Mouse (Mus musculus) E14TG2a.4 (cell line): Measurements from ENCODE around the gene Rpl36a-ps1.
A peak's percentile ranks its signal among the peaks of the same experiment; 100 is the strongest.
"Not testable (repeated sequence)": the region's sequence is repeated elsewhere in the genome, so short reads cannot be mapped to it uniquely, and the experiment has no call there.

Experiments used
- H3K27me3 ChIP-seq: 2 replicates; pipeline ENCODE4 v1.6.1; 2014; ENCODE audit warnings: low read length, control low read depth; ENCODE audit not compliant: insufficient read depth
- H3K36me3 ChIP-seq: 2 replicates; pipeline ENCODE4 v1.6.1; 2014; ENCODE audit warnings: low read length, control low read depth; ENCODE audit not compliant: insufficient read depth
- H3K4me1 ChIP-seq: replicated peaks from 2 replicates; pipeline ENCODE4 v1.6.1; 2014; ENCODE audit warnings: low read depth, low read length, control low read depth
- H3K4me3 ChIP-seq: replicated peaks from 2 replicates; pipeline ENCODE4 v1.5.1; 2014; ENCODE audit warnings: mild to moderate bottlenecking, low read length
- H3K9me3 ChIP-seq: 2 replicates; pipeline ENCODE4 v1.6.1; 2014; ENCODE audit warnings: low read length, control low read depth
- CTCF ChIP-seq: conservative IDR thresholded peaks from 2 replicates; pipeline ENCODE4 v1.5.1; 2014; ENCODE audit warnings: low read length
- NANOG ChIP-seq: IDR thresholded peaks from 2 replicates; pipeline ENCODE4 v1.6.1; 2014; ENCODE audit warnings: borderline replicate concordance, low read length, mixed read lengths
- POU5F1 ChIP-seq: IDR thresholded peaks from 2 replicates; pipeline ENCODE4 v1.6.1; 2014; ENCODE audit warnings: low read length, borderline replicate concordance

Gene Rpl36a-ps1

GRCm38 (mm10) chr14:98994218-98994617, at the start of gene Rpl36a-ps1:
TSS of gene Rpl36a-ps1 (minus strand) at chr14:98994318.
- H3K4me3 ChIP-seq: no peak within 1 kb of the TSS
- TF ChIP-seq POU5F1: no peak
- no peak for TF ChIP-seq CTCF
- TF ChIP-seq NANOG: no peak
- no peaks in the 10 kb centered on the region for H3K9me3 ChIP-seq
- H3K27me3 ChIP-seq: no peaks in the 10 kb centered on the region
- no peaks in the 10 kb centered on the region for H3K36me3 ChIP-seq
- H3K4me1 ChIP-seq: peaks cover 7% of the 10 kb centered on the region

- peak overlapping the region; percentile 99 for H3K4me3 ChIP-seq
- no peaks in the 10 kb centered on the region for H3K27me3 ChIP-seq
- H3K9me3 ChIP-seq: no peaks in the 10 kb centered on the region
- H3K4me1 ChIP-seq: peaks cover 78% of the 10 kb centered on the region
- TF ChIP-seq POU5F1 (no peak), NANOG (no peak), CTCF (no peak)
- H3K36me3 ChIP-seq: peaks cover 17% of the 10 kb centered on the region
Observed at GRCm38 (mm10) chr14:99043499-99043898, 49.4 kb upstream of the Rpl36a-ps1 start.

- Histone ChIP-seq H3K36me3 (peaks cover 20% of the 10 kb centered on the region), H3K9me3 (no peaks in the 10 kb centered on the region), H3K4me3 (0 out of 2 replicates have a peak overlapping the region, but pooled peaks have one; percentile 13), H3K27me3 (no peaks in the 10 kb centered on the region), H3K4me1 (peaks cover 78% of the 10 kb centered on the region)
- TF ChIP-seq NANOG (no peak), POU5F1 (no peak), CTCF (no peak)
Observed at GRCm38 (mm10) chr14:99041416-99041815, 47.3 kb upstream of the Rpl36a-ps1 start.

DNA sequence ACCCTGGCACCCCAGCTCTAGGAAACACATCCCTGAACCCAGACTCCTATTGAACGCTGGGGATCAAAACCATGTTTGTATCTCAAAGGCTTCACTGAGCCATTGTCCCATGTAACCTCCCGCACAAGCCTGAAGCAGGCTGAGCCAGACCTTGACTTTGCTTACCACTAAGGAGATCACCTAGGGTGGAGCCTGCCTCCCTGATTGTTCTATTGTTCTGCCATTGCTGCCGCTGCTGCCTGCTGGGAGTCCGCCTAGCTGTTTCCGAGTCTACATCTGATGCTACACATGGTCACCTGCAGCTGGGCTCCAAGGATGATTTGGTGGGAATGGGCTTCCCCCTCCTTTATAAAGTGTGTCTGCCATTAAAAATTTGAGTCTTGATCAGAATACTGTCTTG, 45.2 kb upstream of the Rpl36a-ps1 start:
- not testable (repeated sequence) for H3K27me3 ChIP-seq, H3K9me3 ChIP-seq
- H3K4me1 ChIP-seq: peaks cover 70% of the 10 kb centered on the region
- peaks cover 37% of the 10 kb centered on the region for H3K36me3 ChIP-seq
- peak; percentile 93 for TF ChIP-seq NANOG
- peak overlapping the region; percentile 50 for H3K4me3 ChIP-seq

- peaks cover 56% of the 10 kb centered on the region for H3K4me1 ChIP-seq
- TF ChIP-seq POU5F1: no peak
- TF ChIP-seq NANOG: no peak
- TF ChIP-seq CTCF: no peak
- H3K36me3 ChIP-seq: peaks cover 48% of the 10 kb centered on the region
- no peak overlapping the region for H3K4me3 ChIP-seq
- H3K9me3 ChIP-seq: no peaks in the 10 kb centered on the region
- H3K27me3 ChIP-seq: no peaks in the 10 kb centered on the region
Observed at GRCm38 (mm10) chr14:99037703-99038102, 43.6 kb upstream of the Rpl36a-ps1 start.

DNA sequence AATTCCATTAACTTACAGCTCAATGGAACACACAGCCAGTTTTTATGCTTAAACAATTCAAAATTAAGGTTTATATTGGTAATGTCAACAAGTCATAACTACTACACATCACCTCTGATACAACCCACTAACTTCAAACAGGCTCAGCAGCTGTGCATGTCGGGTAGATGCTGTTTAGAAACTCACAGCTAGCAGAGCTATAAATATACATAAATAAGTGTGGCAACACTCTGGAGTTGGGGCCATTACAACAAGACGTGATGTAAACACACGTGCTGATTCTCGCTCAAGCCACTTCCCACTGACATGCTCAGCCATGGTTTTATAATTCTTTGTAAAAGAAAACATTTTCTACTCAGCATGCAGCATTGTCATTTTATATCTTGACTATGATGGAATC, 41.9 kb upstream of the Rpl36a-ps1 start:
- no peaks in the 10 kb centered on the region for H3K9me3 ChIP-seq
- H3K27me3 ChIP-seq: no peaks in the 10 kb centered on the region
- no peak for TF ChIP-seq CTCF
- no peak for TF ChIP-seq NANOG
- no peak for TF ChIP-seq POU5F1
- H3K36me3 ChIP-seq: peaks cover 56% of the 10 kb centered on the region
- H3K4me3 ChIP-seq: no peak overlapping the region
- H3K4me1 ChIP-seq: peaks cover 39% of the 10 kb centered on the region

DNA sequence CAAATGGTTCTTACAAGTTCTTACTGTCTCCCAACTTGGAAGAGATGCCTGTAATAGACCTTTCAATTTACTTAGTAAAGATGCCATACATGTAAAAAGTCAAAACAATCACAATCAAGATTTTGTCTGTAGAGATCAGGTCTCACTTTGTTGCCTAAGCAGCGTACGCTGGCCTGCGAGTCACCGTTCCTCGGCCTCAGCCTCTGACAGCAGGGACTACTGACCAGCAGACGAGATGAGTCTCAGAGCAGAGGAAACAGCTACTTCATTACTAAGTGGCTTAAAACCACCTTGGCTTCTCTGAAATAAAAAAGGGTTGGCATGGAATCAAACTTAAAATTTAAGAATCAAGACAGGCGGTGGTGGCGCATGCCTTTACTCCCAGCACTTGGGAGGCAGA, 40.7 kb upstream of the Rpl36a-ps1 start:
- H3K4me3 ChIP-seq, H3K9me3 ChIP-seq, H3K27me3 ChIP-seq: not testable (repeated sequence)
- Histone ChIP-seq H3K36me3 (peaks cover 56% of the 10 kb centered on the region), H3K4me1 (peaks cover 28% of the 10 kb centered on the region)

GRCm38 (mm10) chr14:99032596-99032995, 38.5 kb upstream of the Rpl36a-ps1 start:
- Histone ChIP-seq H3K4me3 (no peak overlapping the region), H3K27me3 (no peaks in the 10 kb centered on the region), H3K4me1 (peaks cover 7% of the 10 kb centered on the region), H3K9me3 (no peaks in the 10 kb centered on the region), H3K36me3 (peaks cover 46% of the 10 kb centered on the region)
- no peak for TF ChIP-seq POU5F1
- TF ChIP-seq CTCF: no peak
- no peak for TF ChIP-seq NANOG

- TF ChIP-seq POU5F1 (no peak), NANOG (no peak), CTCF (no peak)
- Histone ChIP-seq H3K4me1 (no peaks in the 10 kb centered on the region), H3K36me3 (peaks cover 40% of the 10 kb centered on the region), H3K27me3 (no peaks in the 10 kb centered on the region), H3K9me3 (no peaks in the 10 kb centered on the region), H3K4me3 (no peak overlapping the region)
Observed at GRCm38 (mm10) chr14:99031337-99031873, 37.3 kb upstream of the Rpl36a-ps1 start.

DNA sequence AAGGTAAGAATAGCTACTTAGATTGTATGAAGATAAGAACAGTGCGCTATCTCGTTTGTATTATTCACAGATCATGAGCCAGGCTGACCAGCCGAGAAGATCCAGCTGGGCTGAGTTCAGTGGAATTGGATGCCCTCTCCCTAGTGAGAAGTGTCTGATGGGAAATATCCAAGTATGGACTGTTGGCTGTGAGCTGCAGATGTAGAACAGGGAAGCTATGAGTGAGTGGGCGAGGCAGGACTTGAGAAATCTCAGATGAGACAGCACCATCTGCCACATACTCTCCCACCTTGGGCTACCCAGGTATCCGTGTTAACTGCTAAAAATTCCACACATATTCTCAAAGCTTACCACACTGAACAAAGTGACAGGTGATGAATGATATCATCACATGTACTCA, 35.9 kb upstream of the Rpl36a-ps1 start:
- TF ChIP-seq NANOG (no peak), POU5F1 (no peak), CTCF (no peak)
- peaks cover 26% of the 10 kb centered on the region for H3K36me3 ChIP-seq
- no peak overlapping the region for H3K4me3 ChIP-seq
- no peaks in the 10 kb centered on the region for H3K4me1 ChIP-seq
- no peaks in the 10 kb centered on the region for H3K27me3 ChIP-seq
- H3K9me3 ChIP-seq: no peaks in the 10 kb centered on the region
